Mouse (Mus musculus) embryonic fibroblast, embryonic 13.5 days (primary cell): ENCODE results near the gene Mrpl53. TPM values are rescaled to one million over a fixed set of nuclear protein-coding genes. Genes with fewer than 3 reads are reported as not detected.
A peak's percentile ranks its signal among the peaks of the same experiment; 100 is the strongest.
"Not testable (repeated sequence)": the region's sequence is repeated elsewhere in the genome, so short reads cannot be mapped to it uniquely, and the experiment has no call there.

Experiments used
- H3K27ac ChIP-seq: 2 replicates; pipeline ENCODE4 v1.5.1; 2012; ENCODE audit warnings: low read length, control low read depth, inconsistent platforms; ENCODE audit not compliant: insufficient read depth
- H3K4me1 ChIP-seq: 2 replicates; pipeline ENCODE4 v1.6.1; 2011; ENCODE audit warnings: low read length; ENCODE audit not compliant: control insufficient read depth, insufficient read depth
- H3K4me3 ChIP-seq: 2 replicates; pipeline ENCODE4 v1.5.1; 2011; ENCODE audit warnings: mild to moderate bottlenecking, control low read depth, low read length; ENCODE audit not compliant: insufficient read depth
- CTCF ChIP-seq: IDR thresholded peaks from 2 replicates; pipeline ENCODE4 v1.5.1; 2011; ENCODE audit warnings: mild to moderate bottlenecking, control low read depth, low read length, moderate library complexity, borderline replicate concordance; ENCODE audit not compliant: insufficient read depth
- POLR2A ChIP-seq: IDR thresholded peaks from 2 replicates; pipeline ENCODE4 v1.6.1; 2011; ENCODE audit warnings: low read depth, mild to moderate bottlenecking, control low read depth, low read length, moderate library complexity
- polyA plus RNA-seq: library from polyadenylated mRNA; stranded (reverse); fragments of >200 nt; gene quantifications from 2 replicates; pipeline ENCODE4 v1.2.4, GENCODE M21; 2011; ENCODE audit warnings: low read depth; ENCODE audit not compliant: missing spikeins, insufficient read length

Gene Mrpl53
- polyA plus RNA-seq, 1 experiment = 42.7 TPM

GRCm38 (mm10) chr6:83142211-83142731, 33.4 kb downstream of the Mrpl53 start:
- Histone ChIP-seq H3K4me3 (no peak overlapping the region), H3K27ac (no peak overlapping the region), H3K4me1 (peaks cover 21% of the 10 kb centered on the region)
- TF ChIP-seq CTCF (no peak), POLR2A (no peak)

GRCm38 (mm10) chr6:83142886-83143285, 34.0 kb downstream of the Mrpl53 start:
- TF ChIP-seq CTCF (no peak), POLR2A (no peak)
- H3K4me3 ChIP-seq = no peak overlapping the region
- no peak overlapping the region for H3K27ac ChIP-seq
- H3K4me1 ChIP-seq = peaks cover 21% of the 10 kb centered on the region

GRCm38 (mm10) chr6:83145209-83145608, 36.4 kb downstream of the Mrpl53 start:
- Histone ChIP-seq H3K27ac (peak overlapping the region; percentile 28), H3K4me3 (no peak overlapping the region), H3K4me1 (peaks cover 18% of the 10 kb centered on the region)
- no peak for TF ChIP-seq POLR2A
- TF ChIP-seq CTCF = no peak

- H3K4me3 ChIP-seq = no peak overlapping the region
These were observed 37.0 kb downstream of the Mrpl53 start for GRCm38 (mm10) chr6:83145805-83146204.

GRCm38 (mm10) chr6:83147280-83147679, 38.4 kb downstream of the Mrpl53 start:
- TF ChIP-seq CTCF (no peak), POLR2A (no peak)
- peaks cover 18% of the 10 kb centered on the region for H3K4me1 ChIP-seq
- no peak overlapping the region for H3K27ac ChIP-seq

More at GRCm38 (mm10) chr6:83145805-83146204, 37.0 kb downstream of the Mrpl53 start:
- H3K4me1 ChIP-seq = peaks cover 18% of the 10 kb centered on the region
- TF ChIP-seq POLR2A (no peak), CTCF (no peak)
- H3K27ac ChIP-seq = peak overlapping the region; percentile 16

GRCm38 (mm10) chr6:83151721-83152120, 42.9 kb downstream of the Mrpl53 start:
- TF ChIP-seq POLR2A (no peak), CTCF (no peak)
- H3K27ac ChIP-seq = no peak overlapping the region
- no peaks in the 10 kb centered on the region; the same call in 1 of the 2 replicates for H3K4me1 ChIP-seq
- H3K4me3 ChIP-seq = no peak overlapping the region

More at GRCm38 (mm10) chr6:83147280-83147679, 38.4 kb downstream of the Mrpl53 start:
- no peak overlapping the region for H3K4me3 ChIP-seq

- no peak for TF ChIP-seq POLR2A
- no peak for TF ChIP-seq CTCF
- H3K4me1 ChIP-seq = no peaks in the 10 kb centered on the region
- no peak overlapping the region for H3K4me3 ChIP-seq
- H3K27ac ChIP-seq = no peak overlapping the region
These were observed 44.2 kb downstream of the Mrpl53 start for GRCm38 (mm10) chr6:83153038-83153437.

GRCm38 (mm10) chr6:83153485-83153884, 44.6 kb downstream of the Mrpl53 start:
- Histone ChIP-seq H3K4me3 (no peak overlapping the region), H3K27ac (no peak overlapping the region), H3K4me1 (no peaks in the 10 kb centered on the region)
- TF ChIP-seq POLR2A (no peak), CTCF (no peak)

- H3K4me1 ChIP-seq = no peaks in the 10 kb centered on the region
These were observed 46.9 kb downstream of the Mrpl53 start for GRCm38 (mm10) chr6:83155552-83156238.

GRCm38 (mm10) chr6:83156259-83156684, 47.4 kb downstream of the Mrpl53 start, which contains the start of the genes Wdr54 and 1700003E16Rik:
Wdr54 (minus strand) TSS chr6:83156397.
1700003E16Rik (plus strand) TSS chr6:83156404.
- H3K4me3 ChIP-seq = peak within 1 kb of the TSS; percentile 59
- no peaks in the 10 kb centered on the region for H3K4me1 ChIP-seq
- peak; percentile 67 for TF ChIP-seq POLR2A
- TF ChIP-seq CTCF = no peak
- no peak within 1 kb of the TSS for H3K27ac ChIP-seq

More at GRCm38 (mm10) chr6:83155552-83156238, 46.9 kb downstream of the Mrpl53 start:
- no peak overlapping the region for H3K27ac ChIP-seq
- H3K4me3 ChIP-seq = peak overlapping the region; percentile 59
- no peak for TF ChIP-seq POLR2A
- no peak for TF ChIP-seq CTCF

GRCm38 (mm10) chr6:83159456-83159855, 50.6 kb downstream of the Mrpl53 start:
- not testable (repeated sequence) for H3K4me3 ChIP-seq, H3K4me1 ChIP-seq, H3K27ac ChIP-seq
